Mouse (Mus musculus): Measurements from ENCODE around the gene Mylk3. TPM values are rescaled to one million over a fixed set of nuclear protein-coding genes. Genes with fewer than 3 reads are reported as not detected.

Mylk3 gene
- 1 to 10 TPM; 1.0 to 4.4 TPM for total RNA-seq (2023)

DNA sequence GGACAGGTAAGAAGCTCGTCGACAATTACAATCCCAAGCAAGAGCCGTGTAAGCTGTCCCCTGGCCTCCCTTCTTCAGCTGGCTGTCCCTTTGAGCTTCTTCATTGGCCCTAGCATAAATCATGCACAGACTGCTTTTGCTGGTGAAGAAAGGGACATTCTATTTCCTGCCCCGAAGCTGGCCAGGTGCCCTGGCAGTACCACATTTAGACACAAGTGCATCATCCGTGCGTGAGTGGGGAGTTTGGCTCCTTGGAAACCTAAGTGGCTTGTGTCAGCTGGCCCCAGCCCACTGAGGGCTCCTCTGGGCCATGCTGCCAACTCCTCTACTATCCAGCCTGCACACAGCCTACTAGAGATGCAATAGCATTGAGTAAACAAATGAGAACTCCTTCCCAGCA, at the start of gene Mylk3:
Gene Mylk3 (minus strand): TSS at position 141 of the 400 bp plus-strand sequence.

DNA sequence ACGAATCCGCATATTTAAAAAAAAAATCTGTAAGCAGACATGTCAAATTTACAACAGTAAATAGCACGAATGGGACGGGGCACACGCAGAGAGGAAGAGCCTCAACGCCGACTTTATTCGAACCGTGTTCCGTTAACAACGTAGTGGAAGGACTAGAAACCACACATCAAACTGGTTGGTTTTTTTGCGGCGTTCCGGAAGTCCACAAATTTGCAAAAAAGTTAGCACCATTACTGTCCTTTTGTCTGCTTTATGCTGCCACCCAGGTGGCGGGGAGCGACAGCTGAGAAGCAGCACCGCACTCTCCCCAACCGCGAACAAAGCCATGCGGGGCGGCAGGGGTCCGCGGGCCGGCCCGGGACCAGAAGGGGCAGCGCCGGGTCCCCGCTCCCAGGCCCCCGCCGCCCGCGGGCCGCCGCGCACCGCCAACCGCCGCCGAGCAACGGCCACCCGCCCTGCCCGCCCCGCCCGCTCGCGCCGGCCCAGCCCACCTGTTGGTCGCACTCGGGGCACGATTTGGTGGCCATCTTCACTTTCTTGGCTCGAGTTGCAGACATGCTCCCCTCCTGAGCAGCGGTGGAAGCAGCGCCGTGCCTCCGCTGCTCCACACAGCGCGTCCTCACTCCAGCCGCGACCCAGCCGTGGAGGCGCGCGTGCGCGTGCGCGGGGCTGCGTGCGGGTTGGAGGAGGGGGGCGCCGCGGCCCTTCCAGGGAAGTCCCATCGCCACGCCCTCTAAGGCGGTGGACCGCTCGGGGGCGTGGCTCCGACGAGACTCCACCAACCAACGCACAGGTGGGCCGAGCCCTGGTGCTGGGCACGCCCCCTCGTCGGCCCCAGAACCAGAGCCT, 46.2 kb upstream of the Mylk3 start, which contains the start of gene 4921524J17Rik:
Gene 4921524J17Rik (minus strand): TSS at position 666 of the 849 bp plus-strand sequence.

DNA sequence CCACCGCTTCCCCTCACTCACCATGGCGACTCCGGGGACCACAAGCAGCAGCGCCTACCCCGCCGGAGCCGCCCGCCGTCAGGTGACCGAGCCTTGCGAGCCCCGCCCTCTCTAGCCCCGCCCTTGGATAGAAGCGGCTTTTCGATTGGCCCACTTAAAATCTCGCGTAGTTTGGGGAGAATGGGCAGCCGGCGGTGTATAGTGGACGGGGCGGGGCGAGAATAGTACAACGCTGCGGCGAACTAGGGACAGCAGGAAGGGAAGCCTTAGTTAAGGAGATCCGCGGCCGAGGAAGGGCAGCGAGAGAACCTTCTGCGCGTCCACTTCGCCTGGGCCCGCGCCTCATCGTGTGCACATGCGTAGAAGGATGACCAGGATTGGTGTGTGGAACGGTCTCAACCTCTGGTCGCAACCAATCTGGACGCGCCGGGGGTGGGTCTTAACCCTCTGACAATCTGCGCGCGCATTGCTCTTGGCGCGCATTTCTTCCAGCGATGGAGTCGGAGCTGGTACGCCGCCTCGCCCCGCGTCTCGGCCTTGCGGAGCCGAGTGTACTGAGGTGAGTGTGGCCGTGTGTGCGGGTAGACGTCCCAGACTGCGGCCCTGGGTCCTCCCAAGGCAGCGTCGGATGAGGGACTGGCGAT, 86.6 kb downstream of the Mylk3 start, which contains the start of the genes Orc6 and Vps35:
Gene Orc6 (plus strand): TSS at position 199 of the 644 bp plus-strand sequence.
Gene Vps35 (minus strand): TSS at position 369 of the 644 bp plus-strand sequence.

Other genes starting within 250 kb of the Mylk3 start
- not detected for gene Cks1brt, start 234.4 kb downstream of the Mylk3 start, total RNA-seq (2023)
- not detected for gene Olfr371, start 160.4 kb downstream of the Mylk3 start, total RNA-seq (2023)
- gene Orc6, start 86.7 kb downstream of the Mylk3 start, total RNA-seq (2023): 10 to 100 TPM; 34.1 to 34.6 TPM
- gene Vps35, start 86.5 kb downstream of the Mylk3 start, total RNA-seq (2023): 10 to 100 TPM; 74.0 to 89.6 TPM
- gene 4921524J17Rik, start 46.5 kb upstream of the Mylk3 start, total RNA-seq (2023): 10 to 100 TPM in 1 of 2 experiments, 1 to 10 TPM in 1; 8.3 to 11.5 TPM
- 1 to 10 TPM in 1 of 2 experiments, under 1 TPM in 1; 0.71 to 1.7 TPM for gene Gpt2, start 106.2 kb upstream of the Mylk3 start, total RNA-seq (2023)
- gene Dnaja2, start 169.0 kb upstream of the Mylk3 start, total RNA-seq (2023): 10 to 100 TPM; 73.5 to 90.6 TPM

Data from neutrophil, adult 59 days (primary cell).